Mouse (Mus musculus) MEL (cell line): ENCODE measurements around the gene Loxl1. TPM values are rescaled to one million over a fixed set of nuclear protein-coding genes. Genes with fewer than 3 reads are reported as not detected.

Experiments used
- DNase-seq: peaks from one replicate; pipeline ENCODE4 v3.0.0; 2011; ENCODE audit warnings: low read depth, low spot score
- H3K27ac ChIP-seq: 2 replicates; pipeline ENCODE4 v1.5.1; 2012; ENCODE audit warnings: low read depth, mild to moderate bottlenecking, control low read depth, low read length, moderate library complexity; ENCODE audit not compliant: control insufficient read depth
- H3K27me3 ChIP-seq, 2 experiments: fragments of 150-350 bp in 1 of 2; sonication (generic) in 1 of 2; 2 replicates each; pipeline ENCODE4 v1.6.1; 2012; ENCODE audit warnings: low read length in 2 of 2, mild to moderate bottlenecking in 2 of 2, improper control_type of control experiment in 1 of 2, moderate library complexity in 1 of 2; ENCODE audit not compliant: insufficient read depth in 2 of 2, control insufficient read depth in 1 of 2
- H3K36me3 ChIP-seq, 2 experiments: 2 replicates each; pipeline ENCODE4 v1.6.1; 2012 to 2014; ENCODE audit warnings: low read length in 2 of 2, improper control_type of control experiment in 1 of 2, inconsistent platforms in 1 of 2, mild to moderate bottlenecking in 1 of 2; ENCODE audit not compliant: insufficient read depth in 2 of 2, control insufficient read depth in 1 of 2
- H3K4me1 ChIP-seq, 2 experiments: fragments of 150-350 bp in 1 of 2; sonication (generic) in 1 of 2; 2 replicates each; pipeline ENCODE4 v1.6.1; 2012; ENCODE audit warnings: low read length in 2 of 2, improper control_type of control experiment in 1 of 2, mild to moderate bottlenecking in 1 of 2; ENCODE audit not compliant: insufficient read depth in 2 of 2, control insufficient read depth in 1 of 2
- H3K4me3 ChIP-seq, 2 experiments: fragments of 150-350 bp in 1 of 2; sonication (generic) in 1 of 2; 2 replicates each; pipeline ENCODE4 v1.5.1; 2012; ENCODE audit warnings: low read depth in 2 of 2, low read length in 2 of 2, mild to moderate bottlenecking in 2 of 2, moderate library complexity in 2 of 2, control low read depth in 1 of 2, improper control_type of control experiment in 1 of 2; ENCODE audit not compliant: control insufficient read depth in 1 of 2, insufficient read depth in 1 of 2
- H3K79me2 ChIP-seq: 2 replicates; pipeline ENCODE4 v1.6.1; 2012; ENCODE audit warnings: mild to moderate bottlenecking, low read length, moderate library complexity; ENCODE audit not compliant: control insufficient read depth, poor library complexity, insufficient read depth
- H3K9ac ChIP-seq: 2 replicates; pipeline ENCODE4 v1.6.1; 2012; ENCODE audit warnings: low read depth, mild to moderate bottlenecking, control low read depth, low read length, moderate library complexity; ENCODE audit not compliant: control insufficient read depth, poor library complexity, severe bottlenecking
- H3K9me3 ChIP-seq: fragments of 150-350 bp; sonication (generic); replicated peaks from 2 replicates; pipeline ENCODE4 v1.6.1; 2012; ENCODE audit warnings: mild to moderate bottlenecking, low read length, improper control_type of control experiment, moderate library complexity; ENCODE audit not compliant: insufficient read depth
- BHLHE40 ChIP-seq: IDR thresholded peaks from 2 replicates; pipeline ENCODE4 v1.6.1; 2012; ENCODE audit warnings: low read depth, mild to moderate bottlenecking, inconsistent platforms, low read length, improper control_type of control experiment, borderline replicate concordance
- CHD1 ChIP-seq: IDR thresholded peaks from 2 replicates; pipeline ENCODE4 v1.6.1; 2012; ENCODE audit warnings: low read depth, mild to moderate bottlenecking, inconsistent platforms, low read length, improper control_type of control experiment
- CHD2 ChIP-seq: IDR thresholded peaks from 2 replicates; pipeline ENCODE4 v1.6.1; 2011; ENCODE audit warnings: low read length, improper control_type of control experiment
- CTCF ChIP-seq, 3 experiments: IDR thresholded peaks in 2 of 3; conservative IDR thresholded peaks in 1 of 3; 2 replicates each; pipeline ENCODE4 v1.5.1; 2011 to 2012; ENCODE audit warnings: low read length in 3 of 3, low read depth in 2 of 3, mild to moderate bottlenecking in 2 of 3, improper control_type of control experiment in 1 of 3, inconsistent platforms in 1 of 3, mixed read lengths in 1 of 3, moderate library complexity in 1 of 3; ENCODE audit not compliant: control insufficient read depth in 1 of 3, insufficient read depth in 1 of 3, poor library complexity in 1 of 3, severe bottlenecking in 1 of 3
- ELF1 ChIP-seq: IDR thresholded peaks from 2 replicates; pipeline ENCODE4 v1.6.1; 2014; ENCODE audit warnings: low read depth, mild to moderate bottlenecking, inconsistent platforms, low read length, improper control_type of control experiment, moderate library complexity
- EP300 ChIP-seq, 2 experiments: IDR thresholded peaks; 2 replicates each; pipeline ENCODE4 v1.6.1; 2011; ENCODE audit warnings: improper control_type of control experiment in 2 of 2, low read length in 2 of 2, low read depth in 1 of 2, mild to moderate bottlenecking in 1 of 2
- GABPA ChIP-seq: IDR thresholded peaks from 2 replicates; pipeline ENCODE4 v1.6.1; 2012; ENCODE audit warnings: low read depth, mild to moderate bottlenecking, inconsistent platforms, low read length, improper control_type of control experiment, moderate library complexity
- GATA1 ChIP-seq: IDR thresholded peaks from 2 replicates; pipeline ENCODE4 v1.6.1; 2011; ENCODE audit warnings: low read depth, low read length, improper control_type of control experiment
- HCFC1 ChIP-seq: IDR thresholded peaks from 2 replicates; pipeline ENCODE4 v1.6.1; 2012; ENCODE audit warnings: low read depth, mild to moderate bottlenecking, inconsistent platforms, low read length, improper control_type of control experiment, moderate library complexity
- JUND ChIP-seq: IDR thresholded peaks from 2 replicates; pipeline ENCODE4 v1.6.1; 2011; ENCODE audit warnings: low read depth, mild to moderate bottlenecking, improper control_type of control experiment, low read length
- MAFK ChIP-seq: IDR thresholded peaks from 2 replicates; pipeline ENCODE4 v1.6.1; 2011; ENCODE audit warnings: low read depth, mild to moderate bottlenecking, low read length, improper control_type of control experiment, borderline replicate concordance
- MEF2A ChIP-seq: IDR thresholded peaks from 2 replicates; pipeline ENCODE4 v1.6.1; 2014; ENCODE audit warnings: low read depth, mild to moderate bottlenecking, inconsistent platforms, low read length, improper control_type of control experiment; ENCODE audit not compliant: poor library complexity, insufficient replicate concordance, severe bottlenecking; ENCODE audit errors: extremely low read depth
- MXI1 ChIP-seq: IDR thresholded peaks from 2 replicates; pipeline ENCODE4 v1.6.1; 2011; ENCODE audit warnings: mild to moderate bottlenecking, low read depth, low read length, improper control_type of control experiment
- NELFE ChIP-seq: IDR thresholded peaks from 2 replicates; pipeline ENCODE4 v1.6.1; 2011; ENCODE audit warnings: low read depth, low read length, improper control_type of control experiment
- POLR2A ChIP-seq, 2 experiments: IDR thresholded peaks; 2 replicates each; pipeline ENCODE4 v1.6.1; 2011 to 2012; ENCODE audit warnings: low read length in 2 of 2, mild to moderate bottlenecking in 2 of 2, control low read depth in 1 of 2, improper control_type of control experiment in 1 of 2, low read depth in 1 of 2, moderate library complexity in 1 of 2; ENCODE audit not compliant: control insufficient read depth in 1 of 2, insufficient read depth in 1 of 2, poor library complexity in 1 of 2
- POLR2AphosphoS2 ChIP-seq: IDR thresholded peaks from 2 replicates; pipeline ENCODE4 v1.6.1; 2011; ENCODE audit warnings: low read length, improper control_type of control experiment
- RAD21 ChIP-seq: IDR thresholded peaks from 2 replicates; pipeline ENCODE4 v1.6.1; 2011; ENCODE audit warnings: mild to moderate bottlenecking, low read depth, low read length, improper control_type of control experiment
- RCOR1 ChIP-seq: IDR thresholded peaks from 2 replicates; pipeline ENCODE4 v1.6.1; 2012; ENCODE audit warnings: low read depth, mild to moderate bottlenecking, inconsistent platforms, low read length, improper control_type of control experiment
- SIN3A ChIP-seq: IDR thresholded peaks from 2 replicates; pipeline ENCODE4 v1.6.1; 2012; ENCODE audit warnings: low read length, improper control_type of control experiment, inconsistent platforms
- SMC3 ChIP-seq: IDR thresholded peaks from 2 replicates; pipeline ENCODE4 v1.6.1; 2011; ENCODE audit warnings: low read depth, low read length, improper control_type of control experiment
- TAL1 ChIP-seq: IDR thresholded peaks from 2 replicates; pipeline ENCODE4 v1.6.1; 2012; ENCODE audit warnings: mild to moderate bottlenecking, inconsistent platforms, low read length, moderate library complexity, mixed read lengths
- TBP ChIP-seq: IDR thresholded peaks from 2 replicates; pipeline ENCODE4 v1.8.0; 2011; ENCODE audit warnings: low read depth, low read length, improper control_type of control experiment
- TCF12 ChIP-seq: IDR thresholded peaks from 2 replicates; pipeline ENCODE4 v1.6.1; 2014; ENCODE audit warnings: low read depth, mild to moderate bottlenecking, inconsistent platforms, low read length, improper control_type of control experiment, moderate library complexity
- UBTF ChIP-seq: IDR thresholded peaks from 2 replicates; pipeline ENCODE4 v1.6.1; 2012; ENCODE audit warnings: low read depth, mild to moderate bottlenecking, inconsistent platforms, low read length, improper control_type of control experiment, moderate library complexity, borderline replicate concordance; ENCODE audit not compliant: insufficient read depth
- USF1 ChIP-seq: IDR thresholded peaks from 2 replicates; pipeline ENCODE4 v1.6.1; 2014; ENCODE audit warnings: low read depth, mild to moderate bottlenecking, inconsistent platforms, low read length, improper control_type of control experiment, moderate library complexity
- ZC3H11A ChIP-seq: IDR thresholded peaks from 2 replicates; pipeline ENCODE4 v1.6.1; 2012; ENCODE audit warnings: low read depth, mild to moderate bottlenecking, inconsistent platforms, low read length, improper control_type of control experiment
- ZKSCAN1 ChIP-seq: IDR thresholded peaks from 2 replicates; pipeline ENCODE4 v1.6.1; 2012; ENCODE audit warnings: low read depth, mild to moderate bottlenecking, inconsistent platforms, low read length, improper control_type of control experiment, moderate library complexity
- ZMIZ1 ChIP-seq: IDR thresholded peaks from 2 replicates; pipeline ENCODE4 v1.6.1; 2012; ENCODE audit warnings: low read depth, mild to moderate bottlenecking, inconsistent platforms, low read length, improper control_type of control experiment, moderate library complexity
- ZNF384 ChIP-seq: IDR thresholded peaks from 2 replicates; pipeline ENCODE4 v1.6.1; 2012; ENCODE audit warnings: low read depth, mild to moderate bottlenecking, inconsistent platforms, low read length, improper control_type of control experiment
- polyA plus RNA-seq, 2 experiments: library from polyadenylated mRNA; stranded (reverse) in 1 of 2; unstranded in 1 of 2; fragments of >175 nt in 1 of 2; fragments of >200 nt in 1 of 2; gene quantifications; 2 replicates each; pipeline versions ENCODE4 v1.2.1 to v1.2.4; 2012; ENCODE audit warnings: low replicate concordance in 2 of 2, low read depth in 1 of 2; ENCODE audit not compliant: insufficient read length in 2 of 2, insufficient read depth in 1 of 2, missing spikeins in 1 of 2
- total RNA-seq: library from RNA; depleted of rRNA; stranded (reverse); fragments of 300-350 nt; gene quantifications from 2 replicates; pipeline ENCODE4 v1.2.3, GENCODE M21; 2012

The Loxl1 gene
- total and polyA plus RNA-seq, 3 experiments: not detected

DNA sequence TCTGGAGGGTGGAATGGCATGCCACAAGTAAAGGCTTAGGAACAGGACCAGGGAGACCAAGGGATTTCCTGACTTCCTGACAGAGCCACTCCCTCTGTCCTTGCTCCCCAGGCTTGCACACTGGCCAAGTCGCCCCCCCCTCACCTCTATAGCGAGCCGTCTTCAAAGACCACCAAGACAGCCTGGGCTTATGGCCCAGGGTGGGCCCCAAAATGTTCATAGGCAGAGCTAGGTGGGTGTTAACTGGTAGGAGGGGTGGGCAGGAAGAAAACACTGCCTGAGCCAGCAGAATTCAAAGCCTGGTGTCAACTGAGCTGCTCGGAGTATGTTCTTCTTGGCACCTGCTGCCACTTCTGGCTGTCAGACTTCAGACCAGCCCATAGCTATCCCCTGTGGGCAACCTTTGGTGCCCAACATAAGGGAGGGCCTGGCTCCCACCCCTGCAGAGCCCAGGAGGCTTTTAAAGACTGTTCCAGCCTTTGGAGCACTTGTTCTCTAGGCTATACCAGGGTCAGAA, 15.0 kb downstream of the Loxl1 start:
- no peak for TF ChIP-seq MEF2A
- no peak for TF ChIP-seq CTCF (IDR thresholded peaks at IDR 0.05 in 2 of 3, conservative IDR thresholded peaks at IDR 0.05 in 1 of 3; ENCODE audit: control insufficient read depth in 1 of 3, insufficient read depth in 1 of 3, low read depth in 2 of 3, low read length in 3 of 3, poor library complexity in 1 of 3, severe bottlenecking in 1 of 3)
- no peak for TF ChIP-seq ZNF384
- TF ChIP-seq MAFK: no peak
- TF ChIP-seq ZMIZ1: no peak
- TF ChIP-seq RAD21: no peak
- no peak for TF ChIP-seq USF1
- no peak for TF ChIP-seq BHLHE40
- TF ChIP-seq SIN3A: no peak
- no peak for TF ChIP-seq MXI1
- no peak for TF ChIP-seq POLR2A (IDR thresholded peaks at IDR 0.05; ENCODE audit: control insufficient read depth in 1 of 2, insufficient read depth in 1 of 2, low read depth in 1 of 2, low read length in 2 of 2, poor library complexity in 1 of 2)
- no peak for TF ChIP-seq HCFC1
- no peak for TF ChIP-seq POLR2AphosphoS2
- TF ChIP-seq ZC3H11A: no peak
- no peaks in the 10 kb centered on the region for H3K79me2 ChIP-seq
- H3K36me3 ChIP-seq: no peaks in the 10 kb centered on the region
- H3K4me3 ChIP-seq: no peak overlapping the region
- H3K4me1 ChIP-seq: no peaks in the 10 kb centered on the region
- H3K27ac ChIP-seq: no peak overlapping the region
- H3K27me3 ChIP-seq: peaks cover 18 to 27% of the 10 kb centered on the region in 2 experiments
- no peak for DNase-seq
- no peak overlapping the region for H3K9ac ChIP-seq
- no peaks in the 10 kb centered on the region for H3K9me3 ChIP-seq

DNA sequence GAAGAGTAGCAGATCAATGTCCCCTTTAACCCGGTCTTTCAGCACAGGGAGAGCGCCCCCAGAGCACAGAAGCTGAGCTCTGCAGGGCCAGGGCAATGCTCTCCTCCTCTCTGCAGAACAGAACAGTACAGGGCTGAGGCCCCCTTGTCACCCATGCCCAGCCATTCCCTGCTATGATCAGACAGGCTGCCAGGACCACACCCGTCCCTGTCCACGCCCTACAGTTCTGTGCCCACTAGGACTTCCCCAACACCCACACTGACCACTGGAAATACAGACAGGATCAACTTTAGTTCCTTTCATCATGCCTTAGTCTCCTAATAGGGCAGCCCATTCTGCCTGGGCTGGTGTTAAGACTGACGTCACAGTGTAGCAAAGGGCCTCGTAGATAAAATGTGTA, 15.9 kb downstream of the Loxl1 start:
- no peak overlapping the region for H3K4me3 ChIP-seq
- no peaks in the 10 kb centered on the region for H3K79me2 ChIP-seq
- TF ChIP-seq TBP: no peak
- TF ChIP-seq JUND: no peak
- no peak for TF ChIP-seq TAL1
- TF ChIP-seq GATA1: no peak
- TF ChIP-seq TCF12: no peak
- no peak for TF ChIP-seq RAD21
- no peak for TF ChIP-seq EP300 (IDR thresholded peaks at IDR 0.05; ENCODE audit: low read depth in 1 of 2, low read length in 2 of 2)
- no peak for TF ChIP-seq MXI1
- no peak for TF ChIP-seq NELFE
- no peak for TF ChIP-seq HCFC1
- TF ChIP-seq CHD2: no peak
- no peak for TF ChIP-seq CHD1
- no peak for TF ChIP-seq RCOR1
- TF ChIP-seq ZNF384: no peak
- no peak for TF ChIP-seq GABPA
- TF ChIP-seq ELF1: no peak
- no peak for TF ChIP-seq SMC3
- TF ChIP-seq UBTF: no peak
- no peak for TF ChIP-seq POLR2A (IDR thresholded peaks at IDR 0.05; ENCODE audit: control insufficient read depth in 1 of 2, insufficient read depth in 1 of 2, low read depth in 1 of 2, low read length in 2 of 2, poor library complexity in 1 of 2)
- TF ChIP-seq ZKSCAN1: no peak
- no peaks in the 10 kb centered on the region for H3K9me3 ChIP-seq
- no peak overlapping the region for H3K27ac ChIP-seq
- no peak overlapping the region for H3K9ac ChIP-seq
- peaks cover 17 to 20% of the 10 kb centered on the region in 2 experiments for H3K27me3 ChIP-seq
- H3K36me3 ChIP-seq: no peaks in the 10 kb centered on the region
- DNase-seq: no peak
- H3K4me1 ChIP-seq: no peaks in the 10 kb centered on the region
